Mouse (Mus musculus): ENCODE data around the gene Defb15. TPM values are rescaled to one million over a fixed set of nuclear protein-coding genes. Genes with fewer than 3 reads are reported as not detected.
A peak's percentile ranks its signal among the peaks of the same experiment; 100 is the strongest.

The Defb15 gene
- polyA plus RNA-seq (2015; fragmentation: Nextera tagmentation; extraction: Ambion mirVana): not detected in 2 replicates

DNA sequence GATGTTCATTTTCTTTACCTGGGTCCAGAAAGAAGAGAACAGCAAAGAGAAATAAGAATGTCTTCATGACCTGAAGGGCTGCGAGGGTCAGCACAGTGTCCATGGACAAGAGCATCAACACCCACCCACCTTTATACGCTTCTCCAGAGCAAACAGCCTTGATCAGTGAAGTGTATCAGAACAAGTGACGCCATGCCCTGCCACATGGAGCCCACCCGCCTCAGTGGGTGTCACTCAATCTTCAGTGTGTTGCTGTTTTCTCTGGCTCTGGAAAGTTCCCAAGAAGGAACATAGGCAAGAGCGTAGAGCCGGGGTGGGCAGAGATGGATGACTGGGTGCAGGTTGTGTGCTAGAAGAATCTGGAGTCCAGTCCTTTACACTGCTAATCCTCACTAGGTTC lies at the start of gene Defb15:
Gene Defb15, minus strand, starts transcription at position 101 of the 400 bp plus-strand sequence.
- H3K9ac ChIP-seq (ENCODE audit: low read length): no peak within 1 kb of the TSS
- no peak within 1 kb of the TSS for H3K27ac ChIP-seq (replicated peaks)
- DNase-seq (ENCODE audit: low spot score) (no peak), ATAC-seq (ENCODE audit: low FRiP score, low TSS enrichment) (no peak)
- H3K9me3 ChIP-seq (ENCODE audit: control insufficient read depth, low read length): no peaks in the 10 kb centered on the region
- WGBS: 85% methylated on average over 6 of the region's 6 CpGs
- H3K4me1 ChIP-seq (replicated peaks; ENCODE audit: control insufficient read depth, insufficient read depth): no peaks in the 10 kb centered on the region
- H3K36me3 ChIP-seq (ENCODE audit: control insufficient read depth, insufficient read depth, low read length): no peaks in the 10 kb centered on the region
- no peak within 1 kb of the TSS for H3K4me2 ChIP-seq (replicated peaks; ENCODE audit: low read depth)
- H3K4me3 ChIP-seq (ENCODE audit: low read depth, low read length): no peak within 1 kb of the TSS
- H3K27me3 ChIP-seq (ENCODE audit: control insufficient read depth, insufficient read depth, low read length): no peaks in the 10 kb centered on the region
- no peak for TF ChIP-seq EP300 (optimal IDR thresholded peaks at IDR 0.05)

DNA sequence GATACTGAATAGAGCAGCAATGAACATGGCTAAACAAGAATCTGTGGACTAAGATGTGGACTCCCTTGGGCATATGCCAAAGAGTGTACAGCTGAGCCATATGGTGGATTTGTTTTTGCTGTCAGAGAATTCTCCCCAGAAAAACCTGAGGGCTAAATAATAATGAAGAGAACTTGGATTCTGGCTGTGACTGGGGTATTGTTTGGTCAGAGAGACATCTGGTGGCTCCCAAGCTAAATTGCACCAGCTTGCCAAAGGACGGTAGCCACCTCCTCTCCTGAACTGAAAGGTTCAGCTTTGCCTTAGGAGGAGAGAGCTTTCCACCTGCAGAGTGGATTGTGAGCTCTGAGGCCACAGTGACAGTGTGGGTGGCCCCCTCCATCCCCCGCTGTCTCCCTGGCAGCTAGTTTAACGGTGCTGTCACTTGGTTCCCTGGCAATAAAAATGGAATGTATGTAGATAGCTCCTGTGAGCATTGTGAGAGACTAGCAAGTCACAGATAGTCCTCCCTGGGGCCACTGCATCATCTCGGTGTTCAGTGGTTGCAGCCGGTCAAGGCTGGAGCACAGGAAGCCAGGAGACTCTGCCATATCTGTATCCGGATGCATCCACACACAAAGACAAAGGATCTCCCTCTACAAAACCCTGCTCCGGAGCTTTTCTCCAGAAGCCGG lies 49.3 kb upstream of the Defb15 start:
- H3K27me3 ChIP-seq (ENCODE audit: control insufficient read depth, insufficient read depth, low read length): no peaks in the 10 kb centered on the region
- no peak overlapping the region for H3K9ac ChIP-seq (ENCODE audit: low read length)
- 63% methylated on average over 8 of the region's 8 CpGs for WGBS
- ATAC-seq (ENCODE audit: low FRiP score, low TSS enrichment) (no peak), DNase-seq (ENCODE audit: low spot score) (no peak)
- TF ChIP-seq CTCF (IDR thresholded peaks at IDR 0.05; ENCODE audit: low read depth) (peak; percentile 54), EP300 (optimal IDR thresholded peaks at IDR 0.05) (no peak)
- H3K4me2 ChIP-seq (replicated peaks; ENCODE audit: low read depth): no peak overlapping the region
- H3K27ac ChIP-seq (replicated peaks): no peak overlapping the region
- H3K9me3 ChIP-seq (ENCODE audit: control insufficient read depth, low read length): no peaks in the 10 kb centered on the region
- no peaks in the 10 kb centered on the region for H3K4me1 ChIP-seq (replicated peaks; ENCODE audit: control insufficient read depth, insufficient read depth)
- no peak overlapping the region for H3K4me3 ChIP-seq (ENCODE audit: low read depth, low read length)
- no peaks in the 10 kb centered on the region for H3K36me3 ChIP-seq (ENCODE audit: control insufficient read depth, insufficient read depth, low read length)

DNA sequence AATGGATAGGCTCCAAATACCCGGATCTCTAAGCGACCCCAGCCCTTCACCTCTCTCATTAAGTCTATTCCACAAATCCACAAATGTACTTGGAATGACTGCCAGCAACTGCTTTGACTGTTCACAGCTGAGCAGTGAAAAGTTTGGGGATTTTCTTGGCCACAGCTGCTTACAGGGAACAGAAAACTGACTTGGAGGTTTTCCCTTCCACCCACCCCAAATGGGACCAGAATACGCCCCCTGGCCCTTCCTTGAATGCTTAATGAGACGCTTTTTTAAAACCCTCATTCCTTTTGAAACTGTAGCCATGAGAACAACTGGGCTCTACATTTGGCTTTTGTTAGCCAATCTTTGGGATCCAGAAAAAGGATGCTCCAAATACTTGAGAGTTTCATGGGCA lies 45.7 kb upstream of the Defb15 start:
- TF ChIP-seq CTCF (IDR thresholded peaks at IDR 0.05; ENCODE audit: low read depth) (no peak), EP300 (optimal IDR thresholded peaks at IDR 0.05) (no peak)
- H3K4me1 ChIP-seq (replicated peaks; ENCODE audit: control insufficient read depth, insufficient read depth): no peaks in the 10 kb centered on the region
- no peaks in the 10 kb centered on the region for H3K9me3 ChIP-seq (ENCODE audit: control insufficient read depth, low read length)
- no peak overlapping the region for H3K27ac ChIP-seq (replicated peaks)
- H3K4me3 ChIP-seq (ENCODE audit: low read depth, low read length): no peak overlapping the region
- no peak overlapping the region for H3K4me2 ChIP-seq (replicated peaks; ENCODE audit: low read depth)
- WGBS: 57% methylated on average over 4 of the region's 4 CpGs
- ATAC-seq (ENCODE audit: low FRiP score, low TSS enrichment) (no peak), DNase-seq (ENCODE audit: low spot score) (no peak)
- H3K9ac ChIP-seq (ENCODE audit: low read length): no peak overlapping the region
- no peaks in the 10 kb centered on the region for H3K27me3 ChIP-seq (ENCODE audit: control insufficient read depth, insufficient read depth, low read length)
- H3K36me3 ChIP-seq (ENCODE audit: control insufficient read depth, insufficient read depth, low read length): no peaks in the 10 kb centered on the region

DNA sequence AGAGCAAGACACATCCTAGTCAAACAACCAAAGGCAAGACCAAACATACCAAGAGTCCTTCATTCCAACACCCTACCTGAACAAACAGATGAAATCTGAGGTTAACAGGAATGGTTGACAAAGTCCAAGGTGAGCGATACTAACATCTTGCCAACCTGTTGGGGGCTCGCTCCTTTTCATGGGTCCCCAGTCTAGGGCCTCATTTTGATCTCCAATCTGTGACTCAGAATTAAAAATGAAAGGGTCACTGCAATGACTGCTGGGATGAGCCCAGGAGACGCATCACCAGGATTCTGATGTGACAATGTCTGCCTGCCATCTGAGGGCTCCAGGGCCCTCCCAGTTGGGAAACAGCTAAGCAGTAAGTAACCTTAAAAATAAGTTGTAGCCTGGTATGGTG lies 37.0 kb upstream of the Defb15 start, which contains the start of gene Ccdc70:
Gene Ccdc70, plus strand, starts transcription at position 301 of the 400 bp plus-strand sequence.
- H3K27ac ChIP-seq (replicated peaks): no peak within 1 kb of the TSS
- H3K27me3 ChIP-seq (ENCODE audit: control insufficient read depth, insufficient read depth, low read length): no peaks in the 10 kb centered on the region
- 65% methylated on average over 3 of the region's 3 CpGs for whole genome bisulfite sequencing
- H3K4me1 ChIP-seq (replicated peaks; ENCODE audit: control insufficient read depth, insufficient read depth): no peaks in the 10 kb centered on the region
- TF ChIP-seq CTCF (IDR thresholded peaks at IDR 0.05; ENCODE audit: low read depth): no peak
- TF ChIP-seq EP300 (optimal IDR thresholded peaks at IDR 0.05): no peak
- H3K9ac ChIP-seq (ENCODE audit: low read length): no peak within 1 kb of the TSS
- H3K9me3 ChIP-seq (ENCODE audit: control insufficient read depth, low read length): no peaks in the 10 kb centered on the region
- DNase-seq (ENCODE audit: low spot score): no peak
- no peaks in the 10 kb centered on the region for H3K36me3 ChIP-seq (ENCODE audit: control insufficient read depth, insufficient read depth, low read length)
- no peak within 1 kb of the TSS for H3K4me3 ChIP-seq (ENCODE audit: low read depth, low read length)
- ATAC-seq (ENCODE audit: low FRiP score, low TSS enrichment): no peak
- H3K4me2 ChIP-seq (replicated peaks; ENCODE audit: low read depth): no peak within 1 kb of the TSS

DNA sequence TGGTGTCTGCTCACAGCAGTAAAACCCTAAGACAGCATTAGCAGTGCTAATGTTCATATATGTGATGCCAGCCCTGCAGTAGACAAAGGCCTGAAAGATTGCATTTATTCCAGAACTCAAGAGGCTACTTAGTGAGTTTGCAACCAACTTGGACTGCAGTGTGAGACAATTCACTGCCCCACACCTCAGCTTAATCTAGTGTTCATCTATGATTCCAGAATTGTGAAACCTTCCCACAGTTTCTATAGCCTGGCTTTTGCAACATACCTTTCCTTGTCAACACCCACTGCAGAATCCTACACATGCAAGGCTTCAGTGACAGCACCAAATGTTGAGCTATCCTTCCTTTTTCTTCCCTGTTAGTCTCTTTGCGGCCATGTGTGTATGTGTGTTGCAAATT lies 34.1 kb upstream of the Defb15 start:
- ATAC-seq (ENCODE audit: low FRiP score, low TSS enrichment) (no peak), DNase-seq (ENCODE audit: low spot score) (no peak)
- Histone ChIP-seq H3K4me3 (ENCODE audit: low read depth, low read length) (no peak overlapping the region), H3K36me3 (ENCODE audit: control insufficient read depth, insufficient read depth, low read length) (no peaks in the 10 kb centered on the region), H3K9me3 (ENCODE audit: control insufficient read depth, low read length) (no peaks in the 10 kb centered on the region), H3K27me3 (ENCODE audit: control insufficient read depth, insufficient read depth, low read length) (no peaks in the 10 kb centered on the region), H3K4me1 (replicated peaks; ENCODE audit: control insufficient read depth, insufficient read depth) (no peaks in the 10 kb centered on the region), H3K9ac (ENCODE audit: low read length) (no peak overlapping the region), H3K27ac (replicated peaks) (no peak overlapping the region), H3K4me2 (replicated peaks; ENCODE audit: low read depth) (no peak overlapping the region)
- TF ChIP-seq CTCF (IDR thresholded peaks at IDR 0.05; ENCODE audit: low read depth) (no peak), EP300 (optimal IDR thresholded peaks at IDR 0.05) (no peak)
- WGBS: 78% methylated on average over 1 of the region's 1 CpGs

DNA sequence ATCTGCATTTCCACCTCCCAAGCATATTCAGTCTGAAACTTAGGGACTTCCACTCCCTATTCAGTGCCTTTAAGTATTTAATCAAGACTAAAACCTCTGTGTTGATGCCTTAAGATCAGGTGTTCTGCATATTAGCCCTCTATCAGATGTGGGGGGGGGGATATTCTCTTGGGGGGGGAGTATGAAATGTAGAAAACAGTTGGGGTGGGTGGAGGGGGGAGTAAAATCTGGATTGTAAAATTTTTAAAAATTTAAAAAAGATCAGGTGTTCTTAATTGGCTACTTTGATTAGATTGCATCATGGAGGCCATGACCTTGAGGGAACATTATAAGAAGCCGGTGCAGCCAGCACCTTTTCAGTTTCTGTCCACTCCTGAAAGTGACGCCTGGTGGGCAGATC lies 25.9 kb upstream of the Defb15 start, which contains the start of gene Fam90a1a:
Gene Fam90a1a, plus strand, starts transcription at position 301 of the 400 bp plus-strand sequence.
- DNase-seq (ENCODE audit: low spot score) (no peak), ATAC-seq (ENCODE audit: low FRiP score, low TSS enrichment) (no peak)
- H3K4me1 ChIP-seq (replicated peaks; ENCODE audit: control insufficient read depth, insufficient read depth): no peaks in the 10 kb centered on the region
- H3K36me3 ChIP-seq (ENCODE audit: control insufficient read depth, insufficient read depth, low read length): no peaks in the 10 kb centered on the region
- no peak within 1 kb of the TSS for H3K4me3 ChIP-seq (ENCODE audit: low read depth, low read length)
- H3K27ac ChIP-seq (replicated peaks): no peak within 1 kb of the TSS
- 87% methylated on average over 2 of the region's 2 CpGs for WGBS
- no peaks in the 10 kb centered on the region for H3K27me3 ChIP-seq (ENCODE audit: control insufficient read depth, insufficient read depth, low read length)
- H3K9ac ChIP-seq (ENCODE audit: low read length): no peak within 1 kb of the TSS
- TF ChIP-seq EP300 (optimal IDR thresholded peaks at IDR 0.05) (no peak), CTCF (IDR thresholded peaks at IDR 0.05; ENCODE audit: low read depth) (no peak)
- H3K9me3 ChIP-seq (ENCODE audit: control insufficient read depth, low read length): no peaks in the 10 kb centered on the region
- no peak within 1 kb of the TSS for H3K4me2 ChIP-seq (replicated peaks; ENCODE audit: low read depth)

Data from stomach, postnatal 0 days (tissue).